Mouse (Mus musculus) forebrain, embryonic 11.5 days (tissue): ENCODE results near the gene Cdc14a. TPM values are rescaled to one million over a fixed set of nuclear protein-coding genes. Genes with fewer than 3 reads are reported as not detected.

Source experiments
- ATAC-seq: fragments of 200-750 bp; cut with Nextera tagmentation; replicated peaks from 2 replicates; pipeline ENCODE4 v1.8.0; 2017; ENCODE audit warnings: moderate TSS enrichment; ENCODE audit not compliant: low FRiP score
- DNase-seq: peaks from one replicate; pipeline ENCODE4 v3.0.0-alpha.2; 2017; ENCODE audit warnings: low spot score
- H3K27ac ChIP-seq: fragments of 300-500 bp; sonication (generic); 2 replicates; pipeline ENCODE4 v1.5.1; 2014; ENCODE audit warnings: low read depth, low read length
- H3K27me3 ChIP-seq: fragments of 300-500 bp; sonication (generic); 2 replicates; pipeline ENCODE4 v1.6.1; 2014; ENCODE audit warnings: mild to moderate bottlenecking, low read length, mixed read lengths; ENCODE audit not compliant: control insufficient read depth, insufficient read depth
- H3K36me3 ChIP-seq: fragments of 300-500 bp; sonication (generic); 2 replicates; pipeline ENCODE4 v1.6.1; 2014; ENCODE audit warnings: mild to moderate bottlenecking, low read length, moderate library complexity, mixed read lengths; ENCODE audit not compliant: control insufficient read depth, insufficient read depth
- H3K4me1 ChIP-seq: fragments of 300-500 bp; sonication (generic); replicated peaks from 2 replicates; pipeline ENCODE4 v1.6.1; 2014; ENCODE audit warnings: low read length, mixed read lengths; ENCODE audit not compliant: control insufficient read depth, insufficient read depth
- H3K4me2 ChIP-seq: fragments of 300-500 bp; sonication (generic); 2 replicates; pipeline ENCODE4 v1.6.1; 2014; ENCODE audit warnings: low read depth, mild to moderate bottlenecking, low read length, moderate library complexity, mixed read lengths; ENCODE audit not compliant: severe bottlenecking
- H3K4me3 ChIP-seq: fragments of 300-500 bp; sonication (generic); 2 replicates; pipeline ENCODE4 v1.5.1; 2014; ENCODE audit warnings: low read depth, low read length
- H3K9ac ChIP-seq: fragments of 300-500 bp; sonication (generic); 2 replicates; pipeline ENCODE4 v1.6.1; 2014; ENCODE audit warnings: low read length
- H3K9me3 ChIP-seq: fragments of 300-500 bp; sonication (generic); 2 replicates; pipeline ENCODE4 v1.6.1; 2016; ENCODE audit warnings: low read length, mixed read lengths; ENCODE audit not compliant: control insufficient read depth
- WGBS: fragments of 180-500 bp; shearing (Covaris S2); extraction: QIAGEN DNeasy Blood & Tissue Kit; methylation state at CpG from one replicate; pipeline ENCODE4 v1.1.7; 2014; 5-methylcytosine and 5-hydroxymethylcytosine counted together
- polyA plus RNA-seq: library from polyadenylated mRNA; unstranded; fragments of >200 nt; fragmentation: Nextera tagmentation; extraction: Ambion mirVana; gene quantifications from 2 replicates; pipeline ENCODE4 v1.2.1, GENCODE M21; 2014

Cdc14a gene
- polyA plus RNA-seq, 1 experiment from 2014 or later, result 23.0 TPM

DNA sequence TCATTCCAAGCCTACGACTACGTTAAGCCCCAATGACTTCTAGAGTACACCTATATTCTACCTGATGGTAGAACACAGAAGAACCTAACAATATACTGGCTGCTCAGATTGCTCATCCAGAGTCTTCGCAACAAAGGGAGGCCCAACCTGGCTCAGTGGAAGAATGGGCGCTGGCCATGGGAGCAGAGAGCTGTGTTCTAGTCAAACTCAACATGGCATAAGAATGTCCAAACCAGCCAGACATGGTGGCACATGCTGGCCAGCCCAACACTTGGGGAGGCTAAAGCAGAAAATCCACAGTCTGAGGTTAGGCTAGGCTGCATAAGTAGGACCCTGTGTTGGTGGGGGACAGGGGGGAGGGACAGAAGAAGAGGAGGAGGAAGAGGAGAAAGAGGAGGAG, 139.1 kb downstream of the Cdc14a start:
- DNase-seq (no peak), ATAC-seq (no peak)
- H3K36me3 ChIP-seq, result peaks cover 3% of the 10 kb centered on the region
- no peak overlapping the region for H3K9ac ChIP-seq
- no peak overlapping the region for H3K4me3 ChIP-seq
- no peaks in the 10 kb centered on the region for H3K9me3 ChIP-seq
- H3K4me1 ChIP-seq, result no peaks in the 10 kb centered on the region
- no peaks in the 10 kb centered on the region for H3K27me3 ChIP-seq
- H3K27ac ChIP-seq, result no peak overlapping the region
- H3K4me2 ChIP-seq, result no peak overlapping the region
- 84% methylated on average over 4 of the region's 4 CpGs for WGBS

DNA sequence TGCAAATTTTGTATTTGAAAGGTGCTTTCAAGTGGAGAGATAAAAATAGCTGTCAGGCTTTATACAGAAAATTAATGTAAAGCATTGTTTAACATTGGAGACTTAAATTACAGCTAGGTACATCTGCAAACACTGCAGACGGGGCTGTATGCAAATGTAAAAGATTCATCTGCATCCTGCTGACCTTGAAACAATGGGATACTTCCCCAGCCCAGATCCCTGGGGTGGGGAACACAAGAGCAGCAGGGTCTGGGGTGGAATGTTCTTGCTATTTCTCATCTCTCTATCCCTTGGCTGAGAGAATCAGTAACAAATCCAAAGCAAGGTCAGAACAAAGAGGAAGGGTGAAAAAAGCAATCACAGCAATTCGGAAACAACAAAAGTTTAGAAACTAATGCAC, 139.8 kb downstream of the Cdc14a start:
- 32% methylated on average over 2 of the region's 2 CpGs for WGBS
- Histone ChIP-seq H3K27ac (no peak overlapping the region), H3K4me2 (no peak overlapping the region), H3K36me3 (peaks cover 3% of the 10 kb centered on the region), H3K27me3 (no peaks in the 10 kb centered on the region), H3K4me3 (no peak overlapping the region), H3K9ac (no peak overlapping the region), H3K9me3 (no peaks in the 10 kb centered on the region), H3K4me1 (no peaks in the 10 kb centered on the region)
- ATAC-seq, result no peak
- no peak for DNase-seq

DNA sequence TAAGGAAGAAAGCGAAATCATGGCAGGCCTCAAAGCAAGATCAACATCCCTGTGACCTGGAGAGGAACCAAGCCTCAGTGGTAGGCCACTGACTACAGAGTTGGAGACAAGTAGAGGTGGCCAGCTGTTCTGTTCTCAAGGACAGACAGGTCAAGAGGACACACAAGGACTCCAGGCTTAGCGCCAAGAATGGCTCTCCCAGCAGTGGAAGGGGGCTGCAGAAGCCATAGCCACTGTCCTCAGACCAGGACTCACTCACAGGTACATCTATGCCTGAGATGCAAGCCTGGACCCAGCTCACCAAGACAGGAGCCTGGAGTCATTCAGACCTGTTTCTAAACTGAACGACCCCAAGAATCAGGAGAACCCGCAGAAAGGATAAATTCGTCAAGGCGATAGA, 142.2 kb downstream of the Cdc14a start:
- H3K36me3 ChIP-seq, result no peaks in the 10 kb centered on the region; the same call in 1 of the 2 replicates
- no peaks in the 10 kb centered on the region for H3K9me3 ChIP-seq
- 94% methylated on average over 6 of the region's 6 CpGs for WGBS
- H3K27me3 ChIP-seq, result no peaks in the 10 kb centered on the region
- ATAC-seq (no peak), DNase-seq (no peak)
- H3K27ac ChIP-seq, result no peak overlapping the region
- H3K4me3 ChIP-seq, result no peak overlapping the region
- no peak overlapping the region for H3K9ac ChIP-seq
- H3K4me1 ChIP-seq, result no peaks in the 10 kb centered on the region
- no peak overlapping the region for H3K4me2 ChIP-seq

DNA sequence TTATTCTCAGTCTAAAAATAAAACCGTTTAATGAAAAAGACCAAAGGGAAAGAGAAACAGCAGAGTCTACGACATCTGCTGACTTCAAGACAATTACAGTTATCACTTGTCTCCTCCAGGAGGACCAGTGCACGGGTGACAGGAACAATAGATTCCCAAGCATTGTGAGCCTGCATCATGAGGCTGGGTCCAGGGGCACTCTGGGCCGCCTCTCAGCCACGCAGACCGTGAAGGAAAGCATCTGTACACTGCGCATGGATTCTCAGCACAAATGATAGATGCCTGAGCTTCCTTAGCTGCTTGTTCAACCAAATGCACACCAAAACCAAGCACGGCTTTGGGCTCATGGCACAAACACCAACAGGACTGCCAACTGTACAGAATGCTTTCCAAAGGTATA, 146.7 kb downstream of the Cdc14a start:
- ATAC-seq (no peak), DNase-seq (no peak)
- Histone ChIP-seq H3K9me3 (no peaks in the 10 kb centered on the region), H3K36me3 (no peaks in the 10 kb centered on the region; the same call in 1 of the 2 replicates), H3K9ac (no peak overlapping the region), H3K4me2 (no peak overlapping the region), H3K4me3 (no peak overlapping the region), H3K27me3 (no peaks in the 10 kb centered on the region), H3K4me1 (no peaks in the 10 kb centered on the region), H3K27ac (no peak overlapping the region)
- 82% methylated on average over 8 of the region's 8 CpGs for WGBS

DNA sequence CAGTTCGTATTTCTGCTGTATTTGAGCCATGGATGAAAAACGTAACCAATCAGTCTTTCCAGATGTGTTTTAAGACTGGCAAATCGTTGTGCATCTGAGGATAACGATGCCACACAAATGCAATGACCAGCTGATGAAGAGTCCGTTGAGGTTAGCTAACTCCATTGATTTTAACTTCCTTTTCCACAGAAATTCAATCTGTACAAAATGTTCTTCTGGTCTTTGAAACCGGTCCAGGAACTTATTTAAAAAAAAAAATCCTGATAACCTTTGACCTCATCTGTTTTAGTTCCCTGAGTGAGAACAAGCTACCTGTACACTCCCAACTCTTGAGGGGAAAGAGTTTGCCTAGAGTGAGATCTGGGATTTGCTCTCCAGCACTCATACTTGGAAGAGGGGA, 152.2 kb downstream of the Cdc14a start:
- DNase-seq (no peak), ATAC-seq (no peak)
- H3K27ac ChIP-seq, result no peak overlapping the region
- H3K9me3 ChIP-seq, result no peaks in the 10 kb centered on the region
- H3K27me3 ChIP-seq, result no peaks in the 10 kb centered on the region
- no peak overlapping the region for H3K9ac ChIP-seq
- WGBS, result 92% methylated on average over 6 of the region's 6 CpGs
- H3K4me1 ChIP-seq, result no peaks in the 10 kb centered on the region
- H3K4me3 ChIP-seq, result no peak overlapping the region
- H3K4me2 ChIP-seq, result no peak overlapping the region
- no peaks in the 10 kb centered on the region for H3K36me3 ChIP-seq

DNA sequence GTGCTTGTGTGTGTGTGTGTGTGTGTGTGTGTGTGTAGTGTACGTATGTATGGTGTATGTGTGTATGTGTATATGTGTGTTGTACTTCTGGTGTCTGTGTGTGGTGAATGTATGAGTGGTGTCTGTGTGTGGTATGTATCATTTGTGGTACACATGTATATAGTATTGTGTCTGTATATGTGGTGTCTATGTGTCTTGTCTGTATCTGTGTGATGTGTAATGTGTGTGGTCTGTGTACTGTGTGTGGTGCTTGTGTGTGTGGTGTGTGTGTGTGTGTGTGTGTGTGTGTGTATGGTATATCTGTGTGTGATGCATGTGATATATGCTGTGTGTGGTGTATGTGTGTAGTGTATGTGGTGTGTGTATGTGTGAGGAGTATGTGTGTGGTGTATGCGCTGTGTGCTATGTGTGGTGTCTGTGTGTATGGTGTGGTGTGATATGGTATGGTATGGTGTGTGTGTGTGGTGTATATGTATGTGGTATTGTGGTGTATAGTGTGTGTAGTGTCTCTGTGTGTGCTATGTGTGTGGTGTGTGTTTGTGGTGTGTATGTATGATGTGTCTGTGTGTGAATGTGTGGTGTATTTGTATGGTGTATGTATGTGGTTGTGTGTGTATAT, 156.7 kb downstream of the Cdc14a start:
- no peaks in the 10 kb centered on the region for H3K27me3 ChIP-seq
- H3K4me1 ChIP-seq, result no peaks in the 10 kb centered on the region
- H3K9ac ChIP-seq, result no peak overlapping the region
- H3K4me3 ChIP-seq, result no peak overlapping the region
- no peaks in the 10 kb centered on the region for H3K9me3 ChIP-seq
- H3K4me2 ChIP-seq, result no peak overlapping the region
- no peak overlapping the region for H3K27ac ChIP-seq
- ATAC-seq, result no peak
- no peaks in the 10 kb centered on the region for H3K36me3 ChIP-seq
- 94% methylated on average over 2 of the region's 2 CpGs for WGBS
- DNase-seq, result no peak

DNA sequence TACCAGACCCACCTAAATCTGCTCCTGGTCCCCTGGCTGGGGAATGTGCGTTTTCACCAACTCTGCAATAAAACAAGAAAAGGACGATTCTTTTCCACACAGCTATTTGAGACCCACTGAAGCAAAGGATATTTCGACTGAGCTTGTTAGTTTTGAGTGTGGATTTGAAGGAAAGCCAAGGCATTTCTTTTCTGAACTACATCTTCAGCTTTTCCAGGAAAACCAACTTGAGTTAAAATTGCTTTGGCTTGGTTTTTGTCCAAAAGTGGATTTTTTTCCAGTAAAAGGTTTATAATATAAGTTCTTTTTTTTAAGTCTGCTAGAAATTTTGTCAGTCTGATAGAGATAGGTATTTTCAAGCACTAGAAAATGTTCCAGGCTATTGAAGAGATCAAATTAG, 157.5 kb downstream of the Cdc14a start:
- no peaks in the 10 kb centered on the region for H3K4me1 ChIP-seq
- no peak overlapping the region for H3K4me3 ChIP-seq
- DNase-seq (no peak), ATAC-seq (no peak)
- H3K27ac ChIP-seq, result no peak overlapping the region
- H3K9me3 ChIP-seq, result no peaks in the 10 kb centered on the region
- H3K9ac ChIP-seq, result no peak overlapping the region
- no peak overlapping the region for H3K4me2 ChIP-seq
- no peaks in the 10 kb centered on the region for H3K27me3 ChIP-seq
- 86% methylated on average over 3 of the region's 3 CpGs for WGBS
- H3K36me3 ChIP-seq, result no peaks in the 10 kb centered on the region

DNA sequence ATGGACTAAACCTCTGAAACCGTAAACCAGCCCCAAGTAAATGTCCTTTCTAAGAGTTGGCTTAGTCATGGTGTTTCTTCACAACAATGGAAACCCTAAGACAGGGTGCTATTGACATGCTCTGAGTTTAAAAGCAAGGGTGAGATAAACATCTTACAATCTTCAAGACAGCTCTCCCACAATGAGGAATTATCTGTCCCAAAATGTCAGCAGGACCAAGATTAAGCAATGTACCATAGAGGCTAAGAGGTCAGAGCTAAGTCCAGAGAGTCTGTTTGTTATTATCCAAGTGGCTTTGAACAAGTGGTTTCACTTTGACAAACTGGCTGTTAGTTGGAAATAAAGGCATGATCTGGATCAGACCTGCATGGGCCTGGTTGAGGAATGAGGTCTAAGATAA, 159.9 kb downstream of the Cdc14a start:
- Histone ChIP-seq H3K4me2 (no peak overlapping the region), H3K9me3 (no peaks in the 10 kb centered on the region), H3K4me3 (no peak overlapping the region), H3K36me3 (no peaks in the 10 kb centered on the region), H3K27ac (no peak overlapping the region), H3K27me3 (no peaks in the 10 kb centered on the region), H3K9ac (no peak overlapping the region), H3K4me1 (no peaks in the 10 kb centered on the region)
- WGBS, result 80% methylated on average over 1 of the region's 1 CpGs
- no peak for ATAC-seq
- DNase-seq, result no peak

DNA sequence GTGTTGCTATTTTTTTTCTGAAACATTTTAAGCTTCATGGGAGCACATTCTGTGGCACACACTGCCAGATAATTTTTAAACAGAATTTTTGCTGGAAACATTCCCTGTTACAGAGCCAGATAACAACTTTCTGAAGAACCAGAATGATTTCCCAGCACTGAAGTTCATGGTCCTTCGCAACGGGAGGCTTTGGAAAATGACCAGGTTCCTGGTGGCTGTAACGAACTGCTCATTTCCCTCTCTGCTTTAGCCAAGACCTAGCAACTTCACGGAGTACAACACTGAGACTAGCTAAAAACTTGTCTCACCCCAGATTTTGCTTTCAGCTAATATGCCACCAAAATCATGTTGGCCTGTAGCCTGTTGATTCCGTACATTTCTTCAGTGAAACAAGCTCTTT, 160.8 kb downstream of the Cdc14a start:
- Histone ChIP-seq H3K27ac (no peak overlapping the region), H3K4me2 (no peak overlapping the region), H3K4me3 (no peak overlapping the region), H3K9me3 (no peaks in the 10 kb centered on the region), H3K36me3 (no peaks in the 10 kb centered on the region), H3K9ac (no peak overlapping the region), H3K4me1 (no peaks in the 10 kb centered on the region), H3K27me3 (no peaks in the 10 kb centered on the region)
- DNase-seq (no peak), ATAC-seq (no peak)
- WGBS, result 88% methylated on average over 5 of the region's 5 CpGs
